Mouse (Mus musculus) telencephalon, adult 2 months (tissue): Measurements from ENCODE around the gene Tnfrsf13c.
"Not testable (repeated sequence)": the region's sequence is repeated elsewhere in the genome, so short reads cannot be mapped to it uniquely, and the experiment has no call there.

Experiments used
- DNase-seq: peaks from one replicate; pipeline ENCODE4 v3.0.0-alpha.2; 2011; ENCODE audit warnings: low read depth, low spot score

Gene Tnfrsf13c

DNA sequence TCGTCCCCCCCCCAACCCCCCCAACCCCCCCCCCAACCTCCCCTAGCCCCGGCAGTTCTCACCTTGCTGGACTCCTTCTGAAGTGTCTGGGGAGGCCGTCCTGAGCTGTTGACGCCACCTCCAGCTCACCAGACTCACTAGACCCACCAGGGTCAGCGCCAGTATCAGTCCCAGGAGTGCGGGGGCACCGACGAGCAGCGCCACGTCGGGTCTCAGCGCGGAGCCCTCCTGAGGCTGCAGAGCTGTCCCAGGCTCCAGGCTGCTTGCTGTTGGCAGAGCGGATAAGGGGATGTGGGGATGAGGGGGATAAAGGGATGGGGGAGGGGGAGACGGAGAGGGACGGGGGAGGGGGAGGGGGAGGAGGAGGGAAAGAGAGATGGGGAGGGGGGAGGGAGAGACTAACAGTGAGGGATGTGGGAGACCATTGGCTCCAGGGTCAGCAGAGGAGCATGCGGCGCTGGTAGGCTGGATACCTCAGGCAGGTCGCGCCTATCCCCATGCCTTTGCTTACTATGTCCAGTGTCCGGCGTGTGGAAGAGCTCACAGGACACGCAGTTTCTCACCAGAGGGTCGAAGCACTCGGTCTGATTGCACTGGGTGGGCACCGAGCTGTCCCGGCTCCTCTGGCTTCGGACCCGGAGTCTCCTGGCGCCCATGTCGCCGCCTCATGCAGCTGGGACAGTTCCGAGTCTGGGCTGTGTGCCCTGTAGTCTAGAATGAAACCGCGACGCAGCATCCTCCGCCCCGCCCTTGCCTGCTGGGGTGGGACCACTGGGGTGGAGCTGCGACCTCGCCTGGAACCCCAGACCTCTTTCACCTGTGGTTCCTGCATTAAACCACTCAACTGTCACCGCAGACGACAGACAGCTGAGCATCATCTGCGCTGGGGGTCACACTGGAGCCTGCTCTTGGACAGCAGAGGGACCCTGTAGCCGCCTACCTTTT, at the start of gene Tnfrsf13c:
TSS of gene Tnfrsf13c (minus strand) at position 713 of the 945 bp plus-strand sequence.
- DNase-seq = no peak

DNA sequence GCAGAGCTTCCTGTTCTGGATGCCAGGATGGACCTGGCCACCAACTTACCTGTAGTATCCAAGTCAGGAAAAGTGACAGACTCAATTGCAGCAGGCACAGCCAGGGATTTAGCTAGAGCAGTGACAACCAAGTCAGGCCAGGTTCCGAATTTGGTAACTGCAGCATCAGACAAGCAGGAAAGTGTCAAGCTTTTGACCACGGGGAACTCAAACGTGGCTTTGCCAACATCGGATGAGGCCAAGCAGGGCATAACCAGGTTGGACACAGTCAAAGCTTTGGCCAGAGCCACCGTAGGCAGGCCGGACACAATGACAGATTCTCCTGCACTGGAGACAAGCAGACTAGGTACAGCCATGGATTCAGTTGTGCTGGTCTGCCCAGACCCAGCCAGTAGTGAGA, 48.1 kb upstream of the Tnfrsf13c start:
- DNase-seq = no peak

DNA sequence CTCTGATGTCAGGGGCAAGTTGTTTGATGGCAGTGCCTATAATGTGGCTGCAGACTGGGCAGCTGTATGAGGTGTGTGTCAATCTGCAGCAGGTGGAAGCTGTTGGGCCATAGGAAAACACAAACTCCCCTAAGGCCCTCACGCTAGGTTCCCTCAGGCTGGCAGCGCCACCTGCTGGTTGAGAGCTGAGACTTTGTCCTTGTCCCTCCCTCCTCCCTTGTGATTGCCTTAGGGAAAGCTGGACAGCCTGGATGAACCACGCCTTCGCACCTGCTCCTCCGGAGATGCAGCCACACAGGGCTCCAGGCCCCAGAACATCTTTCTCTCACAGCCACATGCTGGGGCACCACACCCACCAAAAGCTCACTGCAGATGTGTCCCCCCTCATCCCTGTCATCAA, 47.0 kb upstream of the Tnfrsf13c start:
- DNase-seq = no peak

DNA sequence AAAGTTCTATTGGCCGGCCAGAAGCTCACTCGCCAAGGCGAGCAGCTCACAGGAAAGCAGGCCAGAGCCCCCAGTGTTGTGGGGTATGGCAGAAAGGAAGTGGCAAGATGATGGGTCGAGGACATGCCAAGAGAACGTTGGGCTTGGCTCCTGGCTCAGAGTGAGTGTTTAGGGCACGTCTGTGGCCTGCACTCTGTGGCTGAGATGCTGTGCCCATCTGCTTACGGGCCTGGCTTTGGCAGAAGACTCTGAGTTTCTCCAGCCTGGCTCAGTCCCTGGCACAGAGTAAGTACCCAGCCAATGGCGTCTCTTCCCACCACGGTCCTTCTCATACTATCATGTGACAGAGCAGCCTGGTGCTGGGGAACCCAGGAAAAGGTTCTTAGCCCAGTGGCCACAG, 44.6 kb upstream of the Tnfrsf13c start:
- no peak for DNase-seq

DNA sequence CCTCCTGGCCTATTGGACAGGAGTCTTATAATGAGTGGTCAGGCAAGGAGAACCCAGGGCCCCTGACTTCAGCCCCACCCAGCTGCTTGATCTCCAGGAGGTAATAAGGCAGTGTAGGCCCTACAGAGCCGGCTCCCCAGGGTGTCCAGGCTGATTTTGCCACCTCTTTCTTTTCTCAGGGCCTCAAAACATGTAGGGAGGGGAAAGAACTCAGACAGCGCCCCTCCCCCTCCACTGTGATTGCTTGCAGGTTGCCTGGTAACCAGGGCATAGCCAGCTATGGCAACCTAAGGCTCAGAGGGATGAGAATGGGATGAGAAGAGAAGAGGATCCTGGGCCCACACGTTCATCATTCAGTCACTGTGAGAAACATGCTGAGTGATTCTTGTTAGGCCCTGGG, 44.0 kb upstream of the Tnfrsf13c start:
- DNase-seq = no peak

DNA sequence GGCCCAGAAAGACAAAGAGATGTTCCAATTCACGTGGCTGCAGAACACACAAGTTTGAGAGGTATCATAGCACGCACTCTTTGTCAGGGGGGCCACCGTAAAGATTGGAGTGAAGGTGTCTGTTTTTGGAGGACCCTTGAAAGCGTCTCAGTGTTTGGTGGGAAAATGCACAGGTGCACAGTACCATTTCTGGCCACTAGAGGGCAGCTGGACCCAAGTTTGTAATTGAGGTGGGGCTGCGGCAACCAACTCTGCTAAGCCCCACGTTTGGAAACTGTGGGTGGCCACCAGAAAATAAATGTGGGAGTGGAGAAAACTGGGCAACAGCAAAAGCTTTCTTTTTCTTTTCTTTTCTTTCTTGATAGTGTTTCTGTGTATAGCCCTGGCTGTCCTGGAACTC, 42.2 kb upstream of the Tnfrsf13c start:
- DNase-seq = no peak

DNA sequence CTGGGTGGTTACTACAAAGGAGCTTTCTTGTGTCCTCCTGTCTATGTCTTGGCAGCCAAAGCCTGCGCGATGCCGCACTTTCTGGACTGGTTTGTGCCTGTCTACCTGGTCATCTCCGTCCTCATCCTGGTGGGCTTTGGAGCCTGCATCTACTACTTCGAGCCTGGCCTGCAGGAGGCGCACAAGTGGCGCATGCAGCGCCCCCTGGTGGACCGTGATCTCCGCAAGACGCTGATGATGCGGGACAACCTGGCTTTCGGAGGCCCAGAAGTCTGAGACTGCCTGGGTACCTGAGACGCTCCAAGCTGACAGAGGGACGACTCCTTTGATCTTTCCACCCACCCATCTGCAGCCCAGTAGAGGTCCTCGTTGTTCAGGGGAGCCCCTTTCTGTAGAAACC, 35.3 kb upstream of the Tnfrsf13c start:
- no peak for DNase-seq

DNA sequence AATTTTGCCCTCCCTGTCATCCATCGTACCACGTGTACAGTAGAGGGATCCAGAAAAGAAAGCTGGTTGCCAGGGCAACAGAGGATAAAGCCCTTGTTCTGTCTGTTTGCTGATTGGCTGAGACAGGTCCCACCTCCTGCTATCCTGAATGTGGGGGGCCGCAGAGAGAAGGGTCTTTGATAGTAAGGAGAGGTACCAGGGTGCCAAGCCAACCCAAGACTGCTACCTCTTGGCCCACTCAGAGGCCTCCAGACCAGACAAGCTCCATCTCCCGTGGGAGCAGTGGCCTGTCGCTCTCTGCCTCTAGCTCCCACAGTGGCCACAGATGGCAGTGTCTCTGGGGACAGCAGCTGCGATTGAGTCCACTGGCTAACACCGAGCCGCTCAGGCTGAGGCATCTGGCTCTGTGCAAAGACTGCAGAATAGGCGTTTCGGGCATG, 31.8 kb upstream of the Tnfrsf13c start:
- DNase-seq = peak; percentile 95

DNA sequence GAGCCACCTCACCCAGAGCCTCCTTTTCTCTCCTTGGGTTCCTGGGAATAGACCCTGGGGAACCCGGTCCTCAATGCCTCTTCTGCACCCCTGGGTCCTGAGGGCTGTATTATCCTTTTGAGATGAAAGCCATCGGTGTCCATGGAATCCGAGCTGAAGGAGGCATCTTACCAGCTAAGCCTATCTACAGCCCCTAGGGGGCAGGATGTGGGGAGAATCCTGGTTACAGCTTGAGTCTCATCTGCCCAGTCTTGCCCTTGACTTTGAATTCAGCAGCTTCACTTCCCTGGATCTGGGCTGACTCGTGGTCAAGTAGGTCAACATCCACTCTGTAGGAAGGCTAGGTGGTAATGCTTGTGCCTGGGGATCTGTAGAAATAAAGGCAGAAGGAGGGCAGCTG, 31.1 kb upstream of the Tnfrsf13c start:
- DNase-seq = no peak

DNA sequence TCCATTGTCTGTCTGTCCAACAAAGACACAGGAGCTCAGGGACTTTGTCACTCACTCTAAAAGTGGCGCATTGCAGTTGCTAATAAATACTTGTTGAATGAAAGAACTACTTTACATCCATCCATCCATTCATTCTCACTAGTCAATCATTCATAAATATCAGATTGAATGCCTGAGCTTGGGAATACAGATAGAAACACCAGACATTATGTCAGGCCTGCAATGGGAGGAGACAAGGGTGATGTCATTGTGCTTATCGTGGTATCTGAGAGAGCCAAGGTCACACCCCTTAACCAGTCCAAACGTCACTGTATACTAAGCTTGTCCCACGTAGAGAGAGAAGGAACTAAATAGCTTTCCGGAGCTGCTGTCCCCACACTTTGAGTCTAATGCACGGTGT, 27.9 kb upstream of the Tnfrsf13c start, which contains the start of gene 1500009C09Rik:
TSS of gene 1500009C09Rik (plus strand) at position 301 of the 400 bp plus-strand sequence.
- DNase-seq = no peak

DNA sequence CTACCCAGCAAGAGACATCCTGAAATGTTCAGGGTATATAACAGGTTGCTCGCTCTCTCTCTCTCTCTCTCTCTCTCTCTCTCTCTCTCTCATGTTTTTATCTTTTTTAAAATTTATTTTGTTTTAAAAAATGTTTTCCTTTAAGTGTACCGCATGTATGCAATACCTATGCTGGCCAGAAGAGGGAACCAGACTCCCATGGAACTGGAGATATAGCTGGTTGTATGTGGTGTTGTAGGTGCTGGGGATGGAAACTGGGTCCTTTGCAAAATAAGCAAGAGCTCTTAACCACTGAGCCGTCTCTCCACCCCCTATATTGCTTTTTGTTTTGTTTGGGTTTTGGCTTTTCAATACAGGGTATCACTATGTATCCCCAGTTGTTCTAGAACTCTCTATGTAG, 27.4 kb upstream of the Tnfrsf13c start:
- DNase-seq = no peak

DNA sequence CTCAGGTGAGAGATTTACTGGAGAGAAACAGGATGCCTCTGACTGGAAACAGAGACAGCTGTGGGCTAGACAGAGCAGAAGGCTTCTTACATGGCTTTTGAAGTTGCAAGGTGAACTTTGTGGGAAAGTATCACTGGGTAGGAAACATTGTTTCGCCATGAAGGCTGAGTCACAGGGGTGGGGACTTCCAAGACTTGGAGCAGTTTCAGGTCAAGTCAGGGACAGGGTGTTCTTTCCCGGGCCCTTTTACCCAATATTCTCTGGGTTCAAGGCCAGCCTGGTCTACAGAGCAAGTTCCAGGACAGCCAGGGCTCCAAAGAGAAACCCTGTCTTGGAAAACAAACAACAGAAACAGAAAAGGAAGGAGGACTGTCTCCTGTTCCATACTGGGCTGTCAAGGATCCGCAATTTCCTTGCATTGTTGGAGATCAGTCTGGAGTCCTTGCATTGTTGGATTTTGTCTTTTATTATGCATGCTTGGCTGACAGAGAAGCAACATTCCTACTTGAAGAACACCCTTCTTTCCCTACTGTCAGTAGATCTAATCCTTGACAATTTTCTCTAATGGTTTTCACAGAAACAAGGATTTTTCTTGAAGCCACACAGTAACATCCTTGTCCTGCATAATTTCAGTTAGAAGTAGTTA, 23.1 kb upstream of the Tnfrsf13c start:
- DNase-seq = no peak

DNA sequence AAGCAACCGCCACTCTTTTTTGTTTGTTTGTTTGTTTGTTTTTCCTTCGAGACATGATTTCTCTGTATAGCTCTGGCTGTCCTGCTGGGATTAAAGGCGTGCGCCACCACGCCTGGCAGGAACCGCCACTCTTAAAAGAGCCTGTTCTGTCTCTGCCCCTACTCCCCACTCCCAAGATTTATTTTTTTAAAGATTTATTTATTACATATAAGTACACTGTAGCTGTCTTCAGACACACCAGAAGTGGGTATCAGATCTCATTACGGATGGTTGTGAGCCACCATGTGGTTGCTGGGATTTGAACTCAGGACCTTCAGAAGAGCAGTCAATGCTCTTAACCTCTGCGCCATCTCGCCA, 20.6 kb upstream of the Tnfrsf13c start:
- not testable (repeated sequence) for DNase-seq

DNA sequence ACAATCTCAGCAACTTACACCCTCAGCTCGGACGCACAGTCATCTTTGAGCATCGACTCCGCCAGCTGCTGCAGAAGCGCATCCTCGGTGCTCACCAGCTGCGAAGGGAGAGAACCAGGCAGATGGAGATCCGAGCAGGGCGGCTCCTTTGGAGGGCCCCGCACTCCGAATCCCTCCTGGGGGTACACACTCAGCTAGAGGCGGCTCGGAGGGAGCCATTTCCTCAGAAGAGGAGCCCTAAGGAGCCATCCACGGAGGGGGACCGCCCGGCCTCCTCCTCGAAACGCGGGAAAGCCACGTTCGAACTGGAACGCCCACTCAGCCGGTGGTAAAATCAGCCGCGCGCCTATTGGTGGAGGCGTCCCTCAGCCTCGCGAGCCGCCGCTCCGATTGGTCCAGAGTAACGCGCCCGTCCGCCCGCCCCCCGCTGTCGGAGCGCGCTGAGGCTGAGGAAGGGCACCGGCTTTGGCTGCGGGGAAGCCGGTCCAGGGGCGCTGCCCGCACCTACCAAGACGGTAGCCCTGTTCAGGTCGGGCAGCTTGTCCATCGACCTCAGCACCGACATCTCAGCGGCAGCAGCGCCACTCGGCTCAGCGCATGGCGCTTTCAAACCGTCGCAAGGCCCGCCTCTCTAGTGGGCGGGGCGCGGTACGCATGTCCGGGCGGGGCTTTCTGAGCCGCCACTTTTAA, 20.1 kb upstream of the Tnfrsf13c start, which contains the start of gene Cenpm:
TSS of gene Cenpm (minus strand) at position 634 of the 690 bp plus-strand sequence.
- peak; percentile 63 for DNase-seq

DNA sequence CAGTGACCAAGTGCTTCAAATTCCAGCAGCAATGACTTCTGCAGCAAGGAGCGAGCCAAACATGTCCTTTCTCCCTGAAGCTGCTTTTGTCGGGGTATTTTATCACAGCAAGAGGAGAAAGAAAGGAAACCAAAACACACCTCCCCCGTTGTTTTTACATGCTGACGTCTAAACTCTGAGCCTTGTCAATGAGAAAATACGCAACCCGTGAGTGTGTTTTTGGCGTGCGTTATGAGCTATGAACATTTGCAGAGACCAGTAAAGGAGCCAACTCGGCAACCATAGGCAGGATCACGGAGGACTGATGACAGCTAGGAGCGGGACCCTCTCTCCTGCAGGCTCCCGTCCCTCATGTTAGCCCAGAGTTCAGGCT, 19.6 kb upstream of the Tnfrsf13c start:
- DNase-seq = no peak

DNA sequence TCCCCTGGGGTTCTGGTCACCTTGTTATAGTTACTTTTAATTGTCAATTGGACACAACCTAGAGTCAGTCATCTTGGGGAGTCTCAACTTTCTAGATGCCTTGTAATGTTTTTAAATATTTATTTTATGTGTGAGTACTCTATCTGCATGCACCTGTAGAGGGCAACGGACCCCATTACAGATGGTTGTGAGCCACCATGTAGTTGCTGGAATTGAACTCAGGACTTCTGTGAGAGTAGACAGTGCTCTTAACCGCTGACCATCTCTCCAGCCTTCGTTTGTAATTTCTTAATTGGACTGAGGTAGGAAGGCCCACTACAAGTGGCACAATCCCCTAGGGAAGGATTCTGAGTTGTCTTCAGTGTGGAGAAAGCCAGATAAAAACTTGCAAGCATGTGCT, 19.1 kb upstream of the Tnfrsf13c start:
- DNase-seq = no peak

DNA sequence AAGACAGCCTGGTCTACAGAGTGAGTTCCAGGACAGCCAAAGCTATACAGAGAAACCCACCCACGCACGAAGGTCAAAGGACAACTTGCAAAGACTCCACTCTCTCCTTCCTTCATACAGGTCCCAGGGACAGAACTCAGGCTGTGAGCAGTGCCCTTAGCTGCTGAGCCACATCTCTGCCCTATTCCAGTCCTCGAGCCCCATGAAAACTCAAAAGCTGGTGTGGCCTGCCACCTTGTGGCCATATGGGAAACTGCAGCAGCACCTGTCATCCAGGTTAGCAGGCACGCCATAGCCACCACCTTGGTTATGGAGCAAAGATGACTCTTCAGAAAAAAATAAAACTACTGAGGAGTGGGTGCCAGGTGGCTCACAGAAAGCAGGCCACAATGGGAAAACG, 12.4 kb upstream of the Tnfrsf13c start:
- no peak for DNase-seq

DNA sequence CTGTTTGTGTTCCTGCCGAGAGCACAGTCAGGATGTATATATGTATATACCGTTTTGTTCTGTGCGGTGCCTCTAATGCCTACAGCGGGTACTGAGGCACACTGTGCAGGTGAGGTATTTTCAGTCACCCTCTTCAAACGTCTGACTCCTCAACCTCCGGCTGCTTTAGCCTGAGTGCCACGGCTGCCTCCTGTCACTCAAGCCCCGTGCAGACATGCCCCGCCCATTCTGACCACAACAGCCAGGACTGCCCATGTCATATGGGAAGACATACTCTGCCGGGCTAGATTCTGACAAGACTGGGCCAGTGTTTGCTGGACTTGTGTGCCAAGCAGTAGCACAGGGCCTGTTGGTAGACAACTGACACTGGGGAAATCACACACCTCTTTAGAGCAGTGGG, 11.5 kb upstream of the Tnfrsf13c start:
- no peak for DNase-seq

DNA sequence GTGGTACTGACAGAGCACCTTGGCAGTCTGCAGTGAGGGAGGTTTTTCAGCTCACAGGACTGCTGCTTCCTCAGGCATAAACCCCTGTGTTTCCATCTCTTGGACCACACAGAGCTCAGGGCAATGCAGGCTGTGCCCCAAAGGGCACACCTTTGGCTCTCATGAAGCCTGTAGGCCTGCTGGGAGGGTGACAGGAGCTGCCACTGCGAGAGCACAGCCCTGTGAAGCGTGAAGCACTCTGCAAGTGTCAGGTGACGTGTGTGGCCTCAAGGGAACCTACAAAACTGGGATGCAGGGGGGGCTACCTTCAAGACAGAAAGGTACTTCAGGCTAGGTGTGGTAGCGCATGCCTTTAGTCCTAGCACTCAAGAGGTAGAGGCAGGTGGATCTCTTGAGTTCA, 8.5 kb upstream of the Tnfrsf13c start:
- no peak for DNase-seq

DNA sequence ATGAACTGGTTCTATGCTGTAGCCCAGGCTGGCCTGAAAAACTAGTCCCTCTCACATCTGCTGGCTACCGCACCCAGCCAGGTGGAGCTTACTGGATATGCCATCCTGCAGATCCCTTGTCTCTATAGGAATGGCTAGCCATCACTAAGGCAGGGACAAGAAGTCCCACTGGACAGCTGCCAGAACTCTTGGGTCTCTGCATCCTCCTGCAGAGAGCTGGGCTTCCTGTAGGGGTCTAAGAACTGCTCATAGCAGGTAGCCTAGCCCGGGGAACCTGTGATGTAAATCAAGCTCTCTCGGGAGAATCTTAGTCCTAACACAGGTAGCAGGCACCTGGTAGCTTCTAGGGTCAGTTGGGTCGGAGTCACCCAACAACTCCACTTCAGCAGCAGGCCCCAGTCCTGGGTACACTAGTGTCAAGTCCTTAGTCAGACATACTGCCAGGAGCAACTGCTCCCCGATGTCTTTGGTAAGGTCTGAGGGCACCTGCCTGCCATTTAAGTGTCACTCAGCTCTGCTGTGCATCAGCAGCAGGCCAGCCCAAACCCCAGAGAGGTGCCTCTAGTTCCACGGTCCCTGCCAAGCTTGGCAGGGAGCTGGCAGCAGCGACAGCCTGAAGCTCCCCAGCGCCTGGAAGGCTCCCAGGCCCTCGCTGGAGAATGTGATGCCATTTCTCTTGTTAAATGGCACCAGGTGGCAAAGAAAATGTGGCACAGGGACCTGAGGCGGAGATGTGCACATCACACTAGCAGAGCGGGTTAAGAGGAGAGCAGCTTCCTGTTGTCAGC, 7.6 kb upstream of the Tnfrsf13c start:
- no peak for DNase-seq

DNA sequence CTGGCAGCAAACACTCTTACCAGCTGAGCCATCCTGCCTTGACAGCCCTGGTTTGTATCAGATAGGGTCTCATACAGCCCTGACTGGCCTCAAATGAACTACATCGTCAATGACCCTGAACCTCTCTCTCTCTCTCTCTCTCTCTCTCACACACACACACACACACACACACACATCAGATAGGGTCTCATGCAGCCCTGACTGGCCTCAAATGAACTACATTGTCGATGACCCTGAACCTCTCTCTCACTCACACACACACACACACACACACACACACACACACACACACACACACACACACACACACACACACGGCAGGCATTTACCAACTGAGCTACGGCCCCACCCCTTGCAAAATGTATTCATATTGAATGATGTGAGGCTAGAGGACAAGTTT, 6.9 kb upstream of the Tnfrsf13c start:
- DNase-seq = no peak
